Mouse (Mus musculus) ES-Bruce4 (cell line): ENCODE results near the gene Tulp2. TPM values are rescaled to one million over a fixed set of nuclear protein-coding genes. Genes with fewer than 3 reads are reported as not detected.
"Not testable (repeated sequence)": the region's sequence is repeated elsewhere in the genome, so short reads cannot be mapped to it uniquely, and the experiment has no call there.

ENCODE experiments used
- H3K27ac ChIP-seq: 2 replicates; pipeline ENCODE4 v1.5.1; 2012; ENCODE audit warnings: low read length, inconsistent platforms; ENCODE audit not compliant: insufficient read depth
- H3K27me3 ChIP-seq: 2 replicates; pipeline ENCODE4 v1.6.1; 2012; ENCODE audit warnings: mild to moderate bottlenecking, low read length, inconsistent platforms; ENCODE audit not compliant: control insufficient read depth, poor library complexity, insufficient read depth, severe bottlenecking
- H3K36me3 ChIP-seq: 2 replicates; pipeline ENCODE4 v1.6.1; 2012; ENCODE audit warnings: inconsistent platforms, mild to moderate bottlenecking, low read length, moderate library complexity; ENCODE audit not compliant: control insufficient read depth, poor library complexity, insufficient read depth, severe bottlenecking
- H3K4me1 ChIP-seq: one replicate; pipeline ENCODE4 v1.8.1; 2011; ENCODE audit warnings: low read length; ENCODE audit not compliant: control insufficient read depth, insufficient read depth
- H3K4me3 ChIP-seq: 2 replicates; pipeline ENCODE4 v1.5.1; 2011; ENCODE audit warnings: low read depth, mild to moderate bottlenecking, low read length
- H3K9ac ChIP-seq: 2 replicates; pipeline ENCODE4 v1.6.1; 2012; ENCODE audit warnings: low read depth, mild to moderate bottlenecking, inconsistent platforms; ENCODE audit not compliant: poor library complexity, severe bottlenecking
- H3K9me3 ChIP-seq: replicated peaks from 2 replicates; pipeline ENCODE4 v1.6.1; 2012; ENCODE audit warnings: mild to moderate bottlenecking, low read length, inconsistent platforms; ENCODE audit not compliant: control insufficient read depth, poor library complexity, insufficient read depth, severe bottlenecking
- CTCF ChIP-seq: IDR thresholded peaks from one replicate; pipeline ENCODE4 v1.8.1; 2011; ENCODE audit warnings: low read depth, low read length
- EP300 ChIP-seq: IDR thresholded peaks from 2 replicates; pipeline ENCODE4 v1.6.1; 2011; ENCODE audit warnings: low read depth, low read length; ENCODE audit not compliant: insufficient read depth
- POLR2A ChIP-seq: IDR thresholded peaks from one replicate; pipeline ENCODE4 v1.8.1; 2011; ENCODE audit warnings: low read length; ENCODE audit not compliant: insufficient read depth
- polyA plus RNA-seq: library from polyadenylated mRNA; stranded (reverse); fragments of >200 nt; gene quantifications from 2 replicates; pipeline ENCODE4 v1.2.4, GENCODE M21; 2011; ENCODE audit warnings: low read depth; ENCODE audit not compliant: missing spikeins, insufficient read depth, insufficient read length

Tulp2 gene
- polyA plus RNA-seq, 1 experiment: 1.3 TPM

DNA sequence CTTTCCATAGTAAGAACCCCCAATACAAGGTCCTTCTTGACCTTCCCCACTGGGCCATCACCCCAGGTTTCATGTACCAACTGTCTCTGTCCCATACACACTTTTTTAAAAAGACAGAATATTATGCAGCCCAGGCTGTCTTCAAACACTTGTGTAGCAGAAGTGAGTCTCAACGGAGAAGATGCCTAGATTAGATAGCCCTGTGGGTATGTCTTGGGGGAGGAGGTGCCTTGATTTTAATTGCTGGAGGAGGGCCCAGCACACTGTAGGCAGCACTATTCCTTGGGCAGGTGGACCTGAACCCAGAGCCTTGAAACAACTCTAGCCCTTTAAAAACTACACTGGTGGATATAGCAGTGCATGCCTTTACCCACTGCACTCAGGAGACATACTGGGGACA lies 489 bp downstream of the Tulp2 start:
- no peak overlapping the region for H3K4me3 ChIP-seq
- H3K9ac ChIP-seq: no peak overlapping the region
- no peak overlapping the region for H3K27ac ChIP-seq
- no peaks in the 10 kb centered on the region for H3K4me1 ChIP-seq
- TF ChIP-seq POLR2A (no peak), CTCF (no peak), EP300 (no peak)
- no peaks in the 10 kb centered on the region for H3K36me3 ChIP-seq
- no peaks in the 10 kb centered on the region for H3K27me3 ChIP-seq
- H3K9me3 ChIP-seq: no peaks in the 10 kb centered on the region

DNA sequence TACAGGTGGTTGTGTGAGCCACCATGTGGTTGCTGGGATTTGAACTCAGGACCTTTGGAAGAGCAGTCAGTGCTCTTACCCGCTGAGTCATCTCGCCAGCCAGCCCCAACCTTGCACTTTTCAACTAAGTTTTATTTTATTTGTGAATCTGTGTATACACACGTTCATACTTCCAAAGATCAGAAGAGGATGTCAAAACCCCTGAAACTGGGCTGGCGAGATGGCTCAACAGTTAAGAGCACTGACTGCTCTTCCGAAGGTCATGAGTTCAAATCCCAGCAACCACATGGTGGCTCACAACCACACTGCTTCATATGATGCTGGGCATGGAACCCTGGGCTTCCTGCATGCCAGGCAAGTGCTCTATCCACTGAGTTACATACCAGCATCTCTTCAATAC lies 3.3 kb downstream of the Tulp2 start:
- H3K27me3 ChIP-seq, H3K27ac ChIP-seq, H3K4me1 ChIP-seq, H3K36me3 ChIP-seq, H3K9ac ChIP-seq, H3K4me3 ChIP-seq, H3K9me3 ChIP-seq: not testable (repeated sequence)

DNA sequence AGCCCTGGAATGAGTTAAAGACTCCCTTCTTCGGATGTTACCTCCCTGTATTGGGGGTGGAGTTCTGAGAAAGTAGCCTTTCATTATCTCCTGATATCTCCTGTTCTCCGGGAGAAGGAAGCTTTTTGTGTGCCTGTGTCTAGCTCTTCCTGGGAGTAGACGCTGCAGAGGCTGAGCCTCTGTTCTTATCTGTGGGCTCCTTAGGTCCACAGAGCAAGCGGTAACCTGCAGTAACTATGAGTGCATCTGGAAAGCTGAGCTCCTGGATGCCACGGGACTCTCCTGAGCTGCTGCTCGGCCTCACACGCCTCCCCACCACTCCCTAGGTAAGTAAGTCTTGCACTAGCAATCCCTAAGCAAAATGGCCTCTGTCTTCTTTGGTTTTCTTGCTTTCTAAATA lies 4.5 kb downstream of the Tulp2 start:
- Histone ChIP-seq H3K4me1 (no peaks in the 10 kb centered on the region), H3K27ac (no peak overlapping the region), H3K36me3 (no peaks in the 10 kb centered on the region), H3K4me3 (no peak overlapping the region), H3K9ac (no peak overlapping the region), H3K9me3 (no peaks in the 10 kb centered on the region), H3K27me3 (no peaks in the 10 kb centered on the region)
- TF ChIP-seq CTCF: no peak
- TF ChIP-seq EP300: no peak
- no peak for TF ChIP-seq POLR2A

DNA sequence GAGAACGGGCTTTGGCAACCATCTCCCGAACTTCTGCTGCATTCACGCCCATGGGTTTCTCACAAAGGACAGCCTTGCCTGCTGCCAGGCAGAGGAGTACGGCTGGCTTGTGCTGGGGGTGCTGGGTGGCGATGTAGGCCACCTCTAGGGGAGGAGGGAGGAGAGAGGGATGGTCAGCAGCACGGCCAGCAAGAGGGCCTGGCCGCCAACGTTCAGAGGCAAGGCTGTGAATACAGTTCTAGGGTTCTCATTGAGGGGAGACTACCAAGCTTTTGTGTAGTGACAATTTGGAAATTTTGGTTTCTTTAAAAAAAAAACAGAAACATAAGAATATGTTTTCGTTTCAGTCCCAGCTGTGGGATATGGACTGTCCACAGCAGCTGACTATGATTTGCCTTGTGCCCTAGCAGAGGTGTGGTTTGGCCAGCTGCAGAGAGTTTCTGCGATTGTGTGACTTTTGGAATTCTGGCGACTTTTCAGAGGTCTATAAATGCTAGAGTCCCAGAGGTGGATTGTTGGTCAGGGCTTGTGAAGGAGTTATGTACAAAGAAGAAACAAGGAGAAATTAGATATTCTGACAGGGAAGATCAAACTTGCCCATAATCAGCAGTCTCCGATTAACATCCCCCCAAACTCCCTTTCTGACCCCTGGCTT lies 5.2 kb downstream of the Tulp2 start, which contains the start of gene Gm45808:
Gm45808 (minus strand) TSS at position 51 of the 655 bp plus-strand sequence.
- no peaks in the 10 kb centered on the region for H3K27me3 ChIP-seq
- no peak within 1 kb of the TSS for H3K27ac ChIP-seq
- no peaks in the 10 kb centered on the region for H3K9me3 ChIP-seq
- no peaks in the 10 kb centered on the region for H3K36me3 ChIP-seq
- H3K4me3 ChIP-seq: no peak within 1 kb of the TSS
- peak within 1 kb of the TSS; percentile 87 for H3K9ac ChIP-seq
- TF ChIP-seq POLR2A (no peak), CTCF (no peak), EP300 (no peak)
- H3K4me1 ChIP-seq: no peaks in the 10 kb centered on the region

DNA sequence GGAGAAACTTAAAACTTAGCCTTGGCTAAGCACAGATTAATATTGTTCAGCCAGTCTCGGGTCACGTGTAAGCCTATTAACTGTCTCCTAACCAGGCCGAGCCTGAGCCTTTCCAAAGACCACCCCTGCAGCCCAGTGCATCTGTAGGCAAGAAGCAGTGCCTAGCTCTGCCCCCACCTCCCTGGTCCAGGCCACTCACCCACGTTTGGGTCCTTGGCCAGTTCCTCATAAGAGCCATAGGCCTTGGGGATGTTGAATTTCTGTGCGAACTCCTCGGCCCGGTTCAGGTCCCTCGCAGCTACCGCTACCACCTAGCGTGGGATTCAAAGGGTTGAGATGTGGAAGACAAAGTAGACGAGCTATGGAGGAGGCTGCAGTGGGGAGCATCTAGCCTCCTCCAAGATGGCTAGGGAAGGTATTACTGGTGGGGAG lies 6.2 kb downstream of the Tulp2 start:
- peak overlapping the region; percentile 87 for H3K9ac ChIP-seq
- peaks cover 5% of the 10 kb centered on the region for H3K4me1 ChIP-seq
- H3K27me3 ChIP-seq: no peaks in the 10 kb centered on the region
- H3K9me3 ChIP-seq: no peaks in the 10 kb centered on the region
- peak overlapping the region; percentile 98 for H3K4me3 ChIP-seq
- H3K36me3 ChIP-seq: no peaks in the 10 kb centered on the region
- TF ChIP-seq CTCF (no peak), EP300 (no peak)
- no peak overlapping the region for H3K27ac ChIP-seq

DNA sequence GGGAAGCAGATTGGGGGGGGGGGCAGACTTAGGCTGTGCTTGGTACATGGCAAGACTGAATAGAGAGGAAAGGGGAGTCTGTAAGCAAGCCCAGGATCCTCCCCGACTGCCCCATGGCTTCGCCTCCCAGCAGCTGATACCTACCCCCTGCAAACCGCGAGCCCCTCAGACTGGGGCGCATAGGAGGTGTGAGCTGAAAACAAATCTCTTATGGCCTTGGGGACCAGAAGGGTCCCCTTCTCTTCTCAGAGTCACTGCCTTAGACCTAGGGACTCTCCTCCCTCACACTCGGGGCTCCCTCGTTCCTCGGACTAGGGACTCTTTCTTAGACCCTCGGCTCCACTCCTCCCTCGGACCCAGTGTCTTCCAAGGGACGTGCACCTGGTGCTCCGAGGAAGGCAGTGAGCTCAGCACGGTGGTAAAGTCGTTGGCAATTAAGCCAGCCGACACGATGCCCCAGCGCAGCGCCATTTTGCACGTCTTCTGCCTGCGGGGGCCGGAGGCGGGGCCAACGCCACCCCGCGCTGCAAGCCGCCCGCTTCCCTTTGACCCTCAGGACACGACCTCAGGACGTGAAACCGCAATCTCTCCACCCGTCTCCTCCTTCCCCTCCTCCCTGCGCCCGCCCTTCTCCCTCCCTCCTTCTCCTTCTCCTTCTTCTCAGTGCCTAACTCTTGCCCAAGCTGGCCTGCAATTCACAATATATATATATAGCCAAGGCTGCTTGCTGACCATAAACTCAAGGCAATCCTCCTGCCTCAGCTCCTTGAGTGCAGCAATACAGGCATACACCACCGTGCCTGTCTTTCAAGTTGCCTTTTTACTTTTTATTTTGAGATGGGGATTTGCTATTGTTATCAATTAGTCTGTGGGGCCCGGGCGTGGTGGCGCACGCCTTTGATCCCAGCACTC lies 6.9 kb downstream of the Tulp2 start, which contains the start of gene Dhdh:
Dhdh (minus strand) TSS at position 513 of the 912 bp plus-strand sequence.
- Histone ChIP-seq H3K4me1 (peaks cover 5% of the 10 kb centered on the region), H3K27ac (no peak within 1 kb of the TSS; the same call in 1 of the 2 replicates), H3K36me3 (no peaks in the 10 kb centered on the region), H3K4me3 (peak within 1 kb of the TSS; percentile 98), H3K9me3 (no peaks in the 10 kb centered on the region), H3K9ac (peak within 1 kb of the TSS; percentile 87), H3K27me3 (no peaks in the 10 kb centered on the region)
- peak; percentile 76 for TF ChIP-seq POLR2A
- no peak for TF ChIP-seq CTCF
- TF ChIP-seq EP300: peak; percentile 52; the same call in 1 of the 2 replicates
